Mouse (Mus musculus) kidney, embryonic 16.5 days (tissue): ENCODE measurements around the gene Plppr1. TPM values are rescaled to one million over a fixed set of nuclear protein-coding genes. Genes with fewer than 3 reads are reported as not detected.

Experiments used
- ATAC-seq: fragments of 200-750 bp; cut with Nextera tagmentation; 2 replicates; pipeline ENCODE4 v1.8.0; 2017; ENCODE audit warnings: moderate TSS enrichment; ENCODE audit not compliant: low FRiP score, low TSS enrichment
- H3K27ac ChIP-seq: fragments of 300-500 bp; sonication (generic); 2 replicates; pipeline ENCODE4 v1.5.1; 2014; ENCODE audit warnings: low read length
- H3K27me3 ChIP-seq: fragments of 300-500 bp; sonication (generic); 2 replicates; pipeline ENCODE4 v1.6.1; 2014; ENCODE audit warnings: low read length, control low read depth, mixed read lengths; ENCODE audit not compliant: insufficient read depth
- H3K36me3 ChIP-seq: fragments of 300-500 bp; sonication (generic); 2 replicates; pipeline ENCODE4 v1.6.1; 2014; ENCODE audit warnings: low read length, control low read depth, mixed read lengths; ENCODE audit not compliant: insufficient read depth
- H3K4me1 ChIP-seq: fragments of 300-500 bp; sonication (generic); 2 replicates; pipeline ENCODE4 v1.6.1; 2014; ENCODE audit warnings: low read length, control low read depth, mixed read lengths; ENCODE audit not compliant: insufficient read depth
- H3K4me2 ChIP-seq: fragments of 300-500 bp; sonication (generic); replicated peaks from 2 replicates; pipeline ENCODE4 v1.6.1; 2014; ENCODE audit warnings: low read depth, low read length
- H3K4me3 ChIP-seq: fragments of 300-500 bp; sonication (generic); 2 replicates; pipeline ENCODE4 v1.5.1; 2014; ENCODE audit warnings: mild to moderate bottlenecking, low read length
- H3K9ac ChIP-seq: fragments of 300-500 bp; sonication (generic); replicated peaks from 2 replicates; pipeline ENCODE4 v1.6.1; 2014; ENCODE audit warnings: low read length
- H3K9me3 ChIP-seq: fragments of 300-500 bp; sonication (generic); 2 replicates; pipeline ENCODE4 v1.6.1; 2016; ENCODE audit warnings: low read length, control low read depth
- WGBS: fragments of 180-500 bp; shearing (Covaris S2); extraction: QIAGEN DNeasy Blood & Tissue Kit; methylation state at CpG from one replicate; pipeline ENCODE4 v1.1.7; 2014; 5-methylcytosine and 5-hydroxymethylcytosine counted together
- polyA plus RNA-seq: library from polyadenylated mRNA; unstranded; fragments of >200 nt; fragmentation: Nextera tagmentation; extraction: Ambion mirVana; gene quantifications from 2 replicates; pipeline ENCODE4 v1.2.1, GENCODE M21; 2015

Gene Plppr1
- polyA plus RNA-seq, 1 experiment from 2014 or later: 6.3 TPM

DNA sequence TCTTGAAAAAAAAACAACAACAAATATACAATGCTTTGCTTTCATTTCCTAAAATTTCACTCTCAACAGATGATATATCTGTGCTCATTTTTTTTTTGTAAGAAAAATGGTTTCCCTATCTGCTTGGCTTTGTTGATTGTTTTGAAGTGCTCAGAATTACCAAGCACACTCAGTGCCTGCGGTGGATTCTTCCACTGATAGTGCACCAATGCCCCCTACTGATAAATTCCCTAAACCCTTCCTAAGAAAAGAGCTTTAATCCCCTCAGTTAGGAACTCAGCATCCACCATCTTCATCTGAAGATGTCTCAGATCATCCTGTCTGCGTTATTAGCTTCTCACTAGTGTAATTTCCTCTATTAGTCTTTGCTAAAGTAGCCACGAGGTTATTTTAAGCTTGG is 192.2 kb downstream of the Plppr1 start:
- Histone ChIP-seq H3K4me2 (no peak overlapping the region), H3K9me3 (no peaks in the 10 kb centered on the region), H3K4me1 (no peaks in the 10 kb centered on the region), H3K27ac (no peak overlapping the region), H3K9ac (no peak overlapping the region), H3K4me3 (no peak overlapping the region), H3K36me3 (no peaks in the 10 kb centered on the region), H3K27me3 (no peaks in the 10 kb centered on the region)
- ATAC-seq: no peak
- WGBS: 19% methylated on average over 3 of the region's 3 CpGs

DNA sequence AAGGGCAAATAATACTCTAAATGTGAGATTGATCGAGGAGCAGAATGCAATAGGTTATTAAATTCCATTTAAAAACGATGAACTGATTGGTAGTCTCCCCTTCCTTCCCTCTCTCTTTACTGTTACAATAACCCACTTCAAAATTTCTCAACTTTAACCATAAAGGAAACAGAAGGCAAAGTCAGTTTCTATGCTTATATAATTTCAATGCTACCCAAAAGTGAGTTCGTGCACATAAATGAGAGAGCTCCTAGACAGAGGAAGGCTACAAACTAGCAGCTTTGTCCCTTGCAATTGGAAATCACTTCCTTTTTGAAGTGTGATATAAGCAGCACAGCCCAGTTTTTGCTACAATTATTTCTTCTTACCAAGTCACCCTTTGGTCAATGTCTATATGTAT is 193.1 kb downstream of the Plppr1 start:
- 90% methylated on average over 3 of the region's 3 CpGs for WGBS
- Histone ChIP-seq H3K4me2 (no peak overlapping the region), H3K9ac (no peak overlapping the region), H3K4me1 (no peaks in the 10 kb centered on the region), H3K27ac (no peak overlapping the region), H3K36me3 (no peaks in the 10 kb centered on the region), H3K27me3 (no peaks in the 10 kb centered on the region), H3K9me3 (no peaks in the 10 kb centered on the region), H3K4me3 (no peak overlapping the region)
- no peak for ATAC-seq

DNA sequence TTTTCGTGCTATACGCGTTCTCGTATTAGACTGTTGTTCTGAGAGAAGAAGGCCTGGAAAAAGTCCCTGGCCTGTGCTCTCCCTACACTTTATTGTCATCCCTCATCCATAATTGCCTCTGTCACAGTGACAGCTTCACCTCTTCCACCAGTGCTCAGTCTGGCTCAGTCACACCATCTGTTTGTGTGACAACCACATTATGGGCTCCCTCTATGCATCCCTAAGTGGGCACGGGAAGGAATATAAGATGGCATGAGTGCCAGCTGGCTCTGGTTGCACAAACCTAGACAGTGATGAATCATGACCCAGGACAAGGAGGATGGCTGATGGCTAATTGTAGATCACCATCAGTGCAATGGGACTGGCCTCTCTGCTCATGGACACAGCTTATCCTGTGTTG is 219.4 kb downstream of the Plppr1 start:
- Histone ChIP-seq H3K4me2 (no peak overlapping the region), H3K36me3 (no peaks in the 10 kb centered on the region), H3K4me3 (no peak overlapping the region), H3K4me1 (no peaks in the 10 kb centered on the region), H3K9ac (no peak overlapping the region), H3K9me3 (no peaks in the 10 kb centered on the region), H3K27me3 (no peaks in the 10 kb centered on the region), H3K27ac (no peak overlapping the region)
- ATAC-seq: no peak
- 81% methylated on average over 5 of the region's 5 CpGs for WGBS

DNA sequence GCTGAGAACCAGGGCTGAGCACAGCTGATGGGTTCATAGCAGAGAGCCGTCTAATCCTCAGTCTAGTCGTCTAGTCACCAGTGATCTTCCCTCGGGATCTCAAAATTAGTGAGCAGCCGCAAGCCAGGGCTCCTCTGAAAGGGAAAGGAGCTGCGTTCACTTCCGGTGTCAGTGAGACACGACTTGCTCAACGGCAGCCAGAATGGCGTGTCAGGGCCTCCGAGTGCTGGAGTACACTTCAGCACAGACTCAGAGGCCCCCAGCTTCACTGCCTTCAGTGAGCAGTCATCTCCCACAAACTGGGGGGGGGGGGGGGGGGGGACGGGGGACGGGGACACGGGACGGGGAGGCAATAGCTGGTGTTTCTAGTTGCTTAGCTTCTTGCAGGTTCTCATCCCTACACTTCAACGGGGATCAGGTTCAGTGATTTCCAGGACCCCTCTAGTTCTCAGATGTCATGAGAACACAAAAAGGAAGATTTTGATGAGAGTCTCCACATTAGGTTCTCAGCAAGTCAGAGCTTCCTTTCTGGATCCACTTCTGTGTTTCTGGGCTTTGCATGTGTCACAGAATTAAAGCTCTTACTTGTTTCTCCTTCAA is 225.7 kb downstream of the Plppr1 start:
- 36% methylated on average over 13 of the region's 15 CpGs for WGBS
- ATAC-seq: peak; percentile 61; the same call in 1 of the 2 replicates

DNA sequence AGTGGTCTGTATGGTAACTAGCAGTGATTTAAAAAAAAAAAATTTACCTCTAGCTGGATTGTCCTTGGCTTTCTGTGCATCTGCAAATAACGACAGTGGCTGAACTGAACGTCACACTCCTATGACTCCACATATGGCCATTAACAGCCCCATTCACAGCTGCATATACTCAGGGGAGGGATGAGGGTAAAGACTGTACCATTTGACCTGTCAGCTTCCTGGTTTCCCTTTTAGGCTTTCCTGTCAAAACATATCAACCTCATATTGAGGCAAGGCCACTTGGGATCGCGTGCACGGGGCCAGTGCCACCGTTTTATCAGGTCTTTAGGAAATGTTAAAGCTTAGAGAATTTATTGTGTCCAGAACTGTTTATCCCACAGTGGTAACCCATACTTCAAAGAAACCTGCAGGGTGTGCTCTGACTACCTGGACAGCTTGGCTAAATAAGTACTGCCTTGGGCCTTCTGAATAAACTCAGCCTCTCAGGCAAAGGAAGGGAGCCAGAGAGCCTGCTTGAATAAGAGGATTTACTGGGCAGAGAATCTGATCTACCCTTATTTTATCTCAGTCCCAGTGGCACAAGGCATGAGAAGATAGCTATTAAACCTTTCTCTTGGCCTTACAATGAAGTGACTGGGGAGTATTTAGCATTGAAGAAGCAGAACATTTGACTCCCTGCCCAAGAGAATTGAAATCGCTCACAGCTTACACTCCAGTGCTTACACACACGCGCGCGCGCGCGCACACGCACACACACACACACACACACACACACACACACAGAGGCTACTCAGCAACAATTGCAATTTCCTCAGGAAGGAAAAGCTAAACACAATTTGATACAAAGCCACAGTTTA is 226.5 kb downstream of the Plppr1 start:
- Histone ChIP-seq H3K27me3 (no peaks in the 10 kb centered on the region), H3K36me3 (no peaks in the 10 kb centered on the region), H3K4me2 (no peak overlapping the region; the same call in 1 of the 2 replicates), H3K4me1 (peaks cover 12% of the 10 kb centered on the region; the same call in 1 of the 2 replicates), H3K4me3 (no peak overlapping the region), H3K27ac (peak overlapping the region; percentile 30), H3K9me3 (no peaks in the 10 kb centered on the region), H3K9ac (no peak overlapping the region)
- ATAC-seq: peak; percentile 79; the same call in 1 of the 2 replicates
- 40% methylated on average over 15 of the region's 15 CpGs for WGBS

More for the DNA sequence above, 225.7 kb downstream of the Plppr1 start:
- Histone ChIP-seq H3K9me3 (no peaks in the 10 kb centered on the region), H3K4me1 (peaks cover 12% of the 10 kb centered on the region; the same call in 1 of the 2 replicates), H3K27me3 (no peaks in the 10 kb centered on the region), H3K27ac (peak overlapping the region; percentile 30; the same call in 1 of the 2 replicates), H3K4me2 (peak overlapping the region; percentile 27; the same call in 1 of the 2 replicates), H3K9ac (no peak overlapping the region), H3K4me3 (no peak overlapping the region), H3K36me3 (no peaks in the 10 kb centered on the region)

DNA sequence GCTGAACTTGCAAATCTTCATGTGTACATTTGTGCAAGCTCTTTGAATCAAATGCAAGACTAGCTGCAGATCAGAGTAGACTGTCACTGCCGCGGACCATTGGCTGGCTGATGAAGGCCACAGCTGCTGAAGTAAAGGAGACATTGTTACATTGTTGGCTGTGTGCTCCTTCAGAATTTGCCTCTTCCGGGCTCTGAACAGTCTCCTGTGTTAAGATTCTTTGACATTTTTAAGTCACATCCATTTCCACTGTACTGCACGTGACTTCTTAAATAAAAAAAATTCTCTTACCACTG is 227.1 kb downstream of the Plppr1 start:
- no peaks in the 10 kb centered on the region for H3K36me3 ChIP-seq
- H3K9me3 ChIP-seq: no peaks in the 10 kb centered on the region
- H3K4me2 ChIP-seq: no peak overlapping the region
- H3K27ac ChIP-seq: no peak overlapping the region
- WGBS: 30% methylated on average over 4 of the region's 4 CpGs
- H3K4me3 ChIP-seq: no peak overlapping the region
- H3K9ac ChIP-seq: no peak overlapping the region
- H3K4me1 ChIP-seq: peaks cover 12% of the 10 kb centered on the region; the same call in 1 of the 2 replicates
- peak; percentile 59; the same call in 1 of the 2 replicates for ATAC-seq
- no peaks in the 10 kb centered on the region for H3K27me3 ChIP-seq

DNA sequence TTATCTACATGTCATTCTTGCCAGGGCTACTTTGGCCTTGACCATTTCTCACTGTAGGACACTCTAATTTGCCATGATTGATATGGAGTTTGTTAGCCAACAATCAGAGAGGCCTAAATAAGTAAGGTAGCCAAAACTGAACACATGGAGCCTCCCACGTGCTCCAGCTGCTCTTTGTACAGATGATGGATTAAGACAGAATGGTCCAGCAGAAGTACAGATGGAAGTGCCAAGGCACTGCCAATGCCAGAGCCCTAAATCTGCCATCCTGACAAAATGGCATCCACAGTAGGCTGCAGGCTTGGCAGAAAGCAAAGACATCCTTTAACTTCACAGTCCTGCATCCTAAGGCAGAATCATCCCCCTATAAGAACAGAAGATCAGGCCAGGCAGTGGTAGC is 237.4 kb downstream of the Plppr1 start:
- H3K4me2 ChIP-seq: no peak overlapping the region
- H3K9me3 ChIP-seq: no peaks in the 10 kb centered on the region

DNA sequence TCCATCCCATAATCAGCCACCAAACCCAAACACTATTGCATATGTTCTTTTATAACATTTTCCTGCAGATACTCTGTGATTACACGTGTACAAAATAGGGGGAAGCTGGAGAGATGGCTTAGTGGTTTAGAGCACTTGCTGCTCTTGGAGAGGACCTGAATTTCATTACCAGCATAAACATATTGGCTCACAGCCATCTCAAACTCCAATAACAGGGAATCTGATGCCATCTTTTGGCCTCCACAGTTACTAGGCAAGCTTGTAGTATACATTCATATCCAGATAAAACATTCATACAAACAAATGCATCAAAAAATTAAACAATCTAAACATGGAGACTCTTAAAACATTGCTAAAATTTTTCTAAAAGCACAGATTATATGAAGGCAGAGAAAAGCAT is 240.5 kb downstream of the Plppr1 start:
- no peaks in the 10 kb centered on the region for H3K9me3 ChIP-seq
- no peak for ATAC-seq
- H3K27me3 ChIP-seq: no peaks in the 10 kb centered on the region
- no peak overlapping the region for H3K9ac ChIP-seq
- H3K4me3 ChIP-seq: no peak overlapping the region
- H3K36me3 ChIP-seq: no peaks in the 10 kb centered on the region
- H3K4me2 ChIP-seq: no peak overlapping the region
- 58% methylated on average over 1 of the region's 1 CpGs for WGBS
- H3K27ac ChIP-seq: no peak overlapping the region
- H3K4me1 ChIP-seq: no peaks in the 10 kb centered on the region

More for the DNA sequence above, 237.4 kb downstream of the Plppr1 start:
- WGBS: 46% methylated on average over 1 of the region's 1 CpGs
- H3K9ac ChIP-seq: no peak overlapping the region
- H3K4me1 ChIP-seq: no peaks in the 10 kb centered on the region
- H3K27me3 ChIP-seq: no peaks in the 10 kb centered on the region
- ATAC-seq: no peak
- H3K27ac ChIP-seq: no peak overlapping the region
- no peak overlapping the region for H3K4me3 ChIP-seq
- no peaks in the 10 kb centered on the region for H3K36me3 ChIP-seq

DNA sequence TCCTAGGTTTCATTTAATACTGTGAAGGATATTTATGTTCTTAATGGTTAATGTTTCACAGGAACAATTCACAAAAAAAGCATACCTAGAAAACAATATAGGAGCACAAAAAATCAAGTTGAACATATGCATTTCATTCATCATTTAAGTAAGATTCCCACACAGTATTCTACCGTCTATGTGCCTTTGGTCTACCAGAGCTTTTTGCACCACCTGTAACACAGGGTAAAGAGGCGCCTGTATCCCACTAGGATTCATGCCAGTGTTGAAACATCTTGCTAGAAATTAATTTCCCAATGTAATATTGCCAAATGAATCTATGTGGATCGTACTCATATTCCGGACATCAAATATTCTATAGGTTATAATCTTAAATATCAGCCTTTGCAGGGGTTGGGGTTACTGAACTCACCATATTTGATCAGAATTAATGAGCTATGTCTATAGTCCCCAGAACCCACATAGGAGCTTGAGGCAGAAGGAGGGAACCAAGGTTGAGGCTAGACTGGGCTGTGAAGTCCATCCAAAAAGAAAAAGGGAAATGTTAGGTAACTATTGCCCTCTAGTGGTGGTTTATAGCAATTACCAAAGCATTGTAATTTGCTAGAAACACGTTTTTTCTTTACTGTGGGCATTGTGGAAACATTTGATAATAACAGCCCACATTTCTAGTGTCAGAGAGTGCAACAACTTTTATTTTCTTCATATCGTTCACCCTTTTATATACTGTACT is 263.0 kb downstream of the Plppr1 start:
- 58% methylated on average over 6 of the region's 6 CpGs for WGBS
- Histone ChIP-seq H3K36me3 (no peaks in the 10 kb centered on the region), H3K9me3 (no peaks in the 10 kb centered on the region), H3K9ac (no peak overlapping the region), H3K4me1 (no peaks in the 10 kb centered on the region), H3K27me3 (no peaks in the 10 kb centered on the region), H3K4me3 (no peak overlapping the region), H3K27ac (no peak overlapping the region), H3K4me2 (no peak overlapping the region)
- peak; percentile 63; the same call in 1 of the 2 replicates for ATAC-seq
